Mouse (Mus musculus) layer of hippocampus, adult 9-11 months (tissue): ENCODE measurements around the gene Nfib.
A peak's percentile ranks its signal among the peaks of the same experiment; 100 is the strongest.

Experiments
- DNase-seq: peaks from one replicate; pipeline ENCODE4 v3.0.0; 2022

Gene Nfib

GRCm38 (mm10) chr4:82383991-82384731 is 321.4 kb downstream of the Nfib start:
- DNase-seq: peak; percentile 44

DNA sequence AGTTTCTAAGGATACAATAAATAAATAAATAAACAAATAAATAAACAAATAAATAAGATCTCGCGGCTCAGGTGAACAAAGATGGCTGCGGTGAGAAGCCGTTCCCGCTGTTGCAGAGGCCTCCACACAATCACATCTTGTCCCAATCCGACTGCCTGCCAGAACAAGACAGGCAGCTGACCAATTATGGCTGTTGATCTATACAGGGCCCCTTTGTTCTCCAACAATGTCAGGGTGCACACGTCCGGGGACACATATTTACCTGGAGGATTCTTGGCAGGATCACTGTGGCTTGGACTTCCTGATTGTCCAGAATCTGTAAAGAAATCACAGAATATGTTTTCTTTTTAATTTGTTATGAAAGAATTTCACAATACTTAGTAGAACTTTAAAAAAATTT is 322.2 kb downstream of the Nfib start:
- no peak for DNase-seq

DNA sequence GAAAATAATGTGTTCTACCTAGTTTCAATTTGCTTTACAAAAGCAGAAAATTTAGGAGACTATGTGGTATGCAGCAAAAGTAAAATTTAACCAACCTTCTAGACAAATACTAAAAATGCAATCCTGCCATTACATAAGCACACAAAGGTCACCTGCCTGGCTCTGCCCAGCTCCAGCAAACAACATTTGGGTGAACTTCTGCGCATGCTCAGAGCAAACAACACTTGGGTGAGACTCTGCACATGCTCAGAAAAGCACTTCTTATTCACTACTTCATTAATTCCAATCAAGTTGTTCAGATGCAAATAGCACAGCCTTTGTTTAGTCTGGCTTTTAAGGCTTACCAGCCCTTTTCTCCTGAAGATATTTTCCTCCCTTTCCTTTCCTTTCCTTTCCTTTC is 323.8 kb downstream of the Nfib start:
- DNase-seq: no peak

- no peak for DNase-seq
Observed at GRCm38 (mm10) chr4:82380578-82380977, 325.0 kb downstream of the Nfib start.

DNA sequence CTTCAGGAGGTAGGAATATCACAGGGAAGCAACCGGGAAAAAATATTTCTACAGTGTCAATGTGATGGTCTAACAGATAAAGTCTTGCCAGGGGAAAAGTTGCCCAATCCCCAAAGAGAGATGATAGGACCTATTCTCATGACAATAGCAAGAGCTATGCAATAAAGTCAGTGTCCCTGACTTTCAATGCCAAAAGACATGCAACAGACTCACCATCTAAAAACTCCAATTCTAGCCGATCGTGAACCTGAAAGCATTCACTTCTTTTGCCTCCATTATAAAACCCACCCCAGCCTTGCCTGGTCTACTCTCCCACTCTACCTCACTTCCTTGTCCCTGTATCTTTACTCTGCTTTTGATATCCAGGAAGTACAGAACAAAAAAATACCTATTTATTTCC is 327.5 kb downstream of the Nfib start:
- DNase-seq: no peak

- DNase-seq: no peak
Observed at GRCm38 (mm10) chr4:82377621-82378020, 327.9 kb downstream of the Nfib start.

- DNase-seq: no peak
Observed at GRCm38 (mm10) chr4:82374560-82374959, 331.0 kb downstream of the Nfib start.

DNA sequence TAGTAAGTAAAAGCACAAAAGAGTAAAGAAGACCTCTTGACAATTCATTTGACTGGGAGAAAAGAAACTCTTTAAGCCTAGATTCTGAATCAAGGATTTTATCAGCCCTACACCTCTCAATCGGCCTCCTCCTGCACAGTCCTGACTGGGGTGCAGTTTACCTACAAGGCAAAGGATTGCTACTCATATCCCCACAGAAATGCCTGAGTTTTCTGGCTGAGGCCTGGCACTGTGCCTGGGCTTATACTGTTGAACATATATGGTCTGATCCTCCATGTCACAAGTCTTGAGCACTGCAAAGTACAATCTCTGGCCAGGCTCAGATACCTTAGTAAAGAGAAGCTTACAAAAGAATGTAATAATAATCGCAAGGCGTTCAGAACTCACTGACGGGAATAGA is 333.3 kb downstream of the Nfib start:
- DNase-seq: no peak

GRCm38 (mm10) chr4:82371471-82371870 is 334.1 kb downstream of the Nfib start:
- DNase-seq: no peak

- no peak for DNase-seq
Observed at GRCm38 (mm10) chr4:82369011-82369776, 336.4 kb downstream of the Nfib start.

GRCm38 (mm10) chr4:82368091-82368775 is 337.3 kb downstream of the Nfib start:
- DNase-seq: no peak

- DNase-seq: no peak
Observed at GRCm38 (mm10) chr4:82364696-82365385, 340.7 kb downstream of the Nfib start.

GRCm38 (mm10) chr4:82363951-82364350 is 341.6 kb downstream of the Nfib start:
- no peak for DNase-seq

DNA sequence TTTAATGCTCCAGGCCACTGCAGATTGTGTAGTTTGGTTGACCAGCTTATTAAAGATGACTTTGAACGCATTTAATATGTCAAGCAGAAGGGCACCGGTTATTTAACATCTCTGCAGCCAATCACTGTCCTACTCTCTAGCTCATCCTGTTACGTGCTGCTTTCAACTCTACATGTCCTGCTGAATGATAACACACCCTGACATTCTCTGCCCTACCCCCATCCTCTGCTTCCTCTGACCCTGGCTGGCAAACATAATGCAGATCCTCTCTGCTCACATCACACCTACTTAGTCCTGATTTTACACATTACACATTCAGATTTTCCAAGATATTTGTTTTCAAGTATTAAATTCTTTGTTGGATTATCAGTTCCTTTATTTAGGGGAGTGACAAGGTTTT is 343.3 kb downstream of the Nfib start:
- no peak for DNase-seq

GRCm38 (mm10) chr4:82360081-82360511 is 345.5 kb downstream of the Nfib start:
- peak; percentile 38 for DNase-seq

- no peak for DNase-seq
Observed at GRCm38 (mm10) chr4:82359110-82359509, 346.4 kb downstream of the Nfib start.

DNA sequence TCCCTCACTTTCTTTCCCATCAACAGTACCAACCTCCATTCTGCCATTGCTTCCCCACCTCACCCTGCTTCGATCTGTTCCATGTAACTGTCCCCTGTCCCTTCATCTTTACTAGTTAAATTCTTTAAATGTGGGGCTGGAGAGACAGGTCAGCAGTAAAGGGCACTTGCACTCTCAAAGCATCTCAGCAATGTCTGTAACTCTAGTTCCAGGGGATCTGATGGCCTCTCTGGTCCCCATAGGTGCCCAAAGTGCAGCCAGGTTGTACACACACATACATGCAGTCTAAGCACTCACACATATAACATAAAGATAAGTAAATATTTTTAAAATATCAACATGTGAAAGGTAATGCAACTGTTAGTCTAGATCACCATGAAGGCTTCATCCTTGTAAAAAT is 356.5 kb downstream of the Nfib start:
- DNase-seq: no peak

DNA sequence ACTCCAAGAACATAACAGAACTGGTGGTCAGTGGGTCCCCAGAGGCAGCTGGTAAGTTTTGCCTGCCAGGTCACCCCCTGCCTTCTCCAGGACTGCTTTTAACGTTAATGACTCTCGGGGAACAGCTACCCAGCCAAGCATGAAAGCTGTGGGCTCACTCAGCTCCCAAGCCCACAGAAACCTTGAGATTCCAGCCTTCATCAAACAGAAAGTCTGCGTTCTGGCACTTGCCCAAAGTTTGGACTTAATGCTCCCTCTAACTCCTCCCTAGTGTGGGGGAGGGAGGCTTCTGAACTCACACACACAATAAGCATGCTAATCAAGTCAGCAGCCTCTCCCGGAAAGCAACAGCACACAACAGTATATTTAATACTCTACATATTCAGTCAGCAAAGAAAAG is 360.8 kb downstream of the Nfib start:
- peak; percentile 21 for DNase-seq

- no peak for DNase-seq
Observed at GRCm38 (mm10) chr4:82344224-82344623, 361.3 kb downstream of the Nfib start.

DNA sequence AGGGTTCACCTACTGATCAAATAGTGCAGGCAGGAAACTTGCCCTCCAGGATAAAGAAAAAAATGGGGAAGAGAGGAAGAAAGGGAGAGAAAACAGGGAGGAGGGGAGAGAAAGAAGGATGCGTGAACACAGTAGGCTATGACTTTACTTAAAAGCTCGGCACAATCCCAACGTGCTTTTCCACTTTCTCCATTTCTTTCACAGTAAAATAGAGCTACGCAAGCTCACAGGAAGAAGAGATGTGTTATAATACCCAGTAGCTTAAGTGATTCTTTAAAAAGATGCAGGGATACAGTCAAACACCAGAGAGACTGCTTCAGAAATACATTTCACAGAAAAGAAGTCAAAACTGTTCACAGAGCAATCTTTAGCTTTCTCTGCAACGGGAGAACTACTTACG is 366.6 kb downstream of the Nfib start:
- no peak for DNase-seq

- no peak for DNase-seq
Observed at GRCm38 (mm10) chr4:82338481-82338880, 367.1 kb downstream of the Nfib start.

DNA sequence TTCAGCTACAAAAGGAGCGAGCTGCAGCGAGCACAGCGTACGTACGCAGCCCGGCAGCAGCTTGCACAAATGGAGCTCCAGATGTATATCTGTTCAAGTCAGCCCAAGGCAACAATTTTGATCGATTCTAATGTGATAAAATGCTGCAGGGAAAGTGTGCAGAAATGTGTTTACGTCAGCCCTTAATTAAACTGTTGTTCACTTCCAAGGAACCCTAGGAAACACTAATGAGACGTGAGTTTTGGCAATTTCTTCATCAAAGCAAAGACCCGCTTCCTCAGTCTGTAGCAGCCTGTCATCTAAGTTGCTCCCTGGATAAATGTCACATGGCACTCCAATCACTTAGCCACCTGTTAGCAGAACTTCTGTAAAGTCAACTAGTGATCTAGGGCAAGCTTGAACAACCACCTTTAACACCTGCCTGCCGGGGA is 368.6 kb downstream of the Nfib start:
- no peak for DNase-seq

DNA sequence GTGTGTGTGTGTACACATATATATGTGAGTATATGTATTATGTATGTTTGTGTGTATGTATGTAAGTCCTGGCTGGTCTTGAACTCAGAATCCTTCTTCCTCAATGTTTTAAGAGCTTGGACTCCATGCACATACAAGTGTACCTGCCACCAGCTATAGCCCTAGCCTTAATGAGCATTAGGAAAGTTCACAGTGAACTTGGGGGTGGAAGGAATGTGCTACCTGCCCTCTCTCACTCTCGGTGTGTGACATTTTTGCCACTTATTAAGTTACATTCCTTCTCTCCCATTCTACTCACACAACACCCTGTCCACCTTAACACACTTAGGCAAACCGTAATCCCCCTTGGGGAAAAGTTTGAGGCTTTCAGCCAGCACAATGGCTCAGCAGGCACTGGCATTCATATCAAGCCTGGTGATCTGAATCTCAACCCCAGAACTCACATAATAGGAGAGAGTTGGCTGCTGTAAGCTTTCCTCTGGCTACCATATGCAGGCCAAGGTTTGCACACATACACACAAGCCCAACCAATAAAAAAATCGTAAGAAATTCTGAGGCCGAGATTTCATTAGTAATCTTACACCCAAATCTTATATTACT is 370.2 kb downstream of the Nfib start:
- DNase-seq: no peak
